Mouse (Mus musculus): Measurements from ENCODE around the gene Pkmyt1.

DNA sequence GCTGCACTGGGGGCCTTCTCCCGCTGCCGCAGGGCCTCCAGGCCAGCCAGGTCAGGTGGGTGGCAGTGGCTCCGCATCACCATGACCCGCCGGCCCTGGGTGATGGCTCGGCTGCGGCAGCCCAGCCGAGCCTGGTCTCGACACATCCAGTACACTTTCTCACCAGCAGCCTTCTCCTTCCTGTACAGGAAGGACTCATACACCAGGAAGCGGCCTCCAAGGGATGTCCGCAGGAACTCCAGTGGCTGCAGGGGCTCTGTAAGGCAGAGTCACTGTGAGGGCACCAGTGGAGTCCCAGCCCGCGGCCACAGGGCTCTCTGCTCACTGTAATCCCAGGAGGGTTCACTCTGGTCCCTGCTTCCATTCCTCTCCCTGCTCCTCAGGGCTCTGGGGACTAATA lies 29.6 kb downstream of the Pkmyt1 start:
- TF ChIP-seq GATA1 (IDR thresholded peaks at IDR 0.05; ENCODE audit: low read length) (no peak), TAL1 (IDR thresholded peaks at IDR 0.05; ENCODE audit: low read length) (no peak)
